Mouse (Mus musculus): ENCODE results near the gene Crk. TPM values are rescaled to one million over a fixed set of nuclear protein-coding genes. Genes with fewer than 3 reads are reported as not detected.

The Crk gene
- polyA plus RNA-seq (2014; fragmentation: Illumina TruSeq; extraction: RNeasy Lipid Tissue Mini Kit (QIAGEN cat#74804); ENCODE audit: low read depth, low replicate concordance): 290 TPM

GRCm38 (mm10) chr11:75678747-75679438 lies at the start of gene Crk:
Gene Crk, plus strand, starts transcription at chr11:75679259.

GRCm38 (mm10) chr11:75630645-75631229 lies 48.3 kb upstream of the Crk start, which contains the start of gene Inpp5k:
Gene Inpp5k, plus strand, starts transcription at chr11:75630988.

GRCm38 (mm10) chr11:75650311-75650710 lies 28.7 kb upstream of the Crk start, which contains the start of gene Myo1c:
Gene Myo1c, plus strand, starts transcription at chr11:75650504.

GRCm38 (mm10) chr11:75732434-75733226 lies 53.6 kb downstream of the Crk start, which contains the start of gene Ywhae:
Gene Ywhae, plus strand, starts transcription at chr11:75732869.

Other genes with a start within 250 kb of the Crk start
- gene Serpinf2, start 239.7 kb upstream of the Crk start, polyA plus RNA-seq (2014; fragmentation: Illumina TruSeq; extraction: RNeasy Lipid Tissue Mini Kit (QIAGEN cat#74804); ENCODE audit: low read depth, low replicate concordance): not detected
- 0.06 TPM for gene Wdr81, start 224.5 kb upstream of the Crk start, polyA plus RNA-seq (2014; fragmentation: Illumina TruSeq; extraction: RNeasy Lipid Tissue Mini Kit (QIAGEN cat#74804); ENCODE audit: low read depth, low replicate concordance)
- 8.8 TPM for gene Tlcd2, start 217.5 kb upstream of the Crk start, polyA plus RNA-seq (2014; fragmentation: Illumina TruSeq; extraction: RNeasy Lipid Tissue Mini Kit (QIAGEN cat#74804); ENCODE audit: low read depth, low replicate concordance)
- gene Prpf8, start 192.4 kb upstream of the Crk start, polyA plus RNA-seq (2014; fragmentation: Illumina TruSeq; extraction: RNeasy Lipid Tissue Mini Kit (QIAGEN cat#74804); ENCODE audit: low read depth, low replicate concordance): 28.1 TPM
- gene Rilp, start 169.2 kb upstream of the Crk start, polyA plus RNA-seq (2014; fragmentation: Illumina TruSeq; extraction: RNeasy Lipid Tissue Mini Kit (QIAGEN cat#74804); ENCODE audit: low read depth, low replicate concordance): 0.47 TPM
- not detected for gene Scarf1, start 165.7 kb upstream of the Crk start, polyA plus RNA-seq (2014; fragmentation: Illumina TruSeq; extraction: RNeasy Lipid Tissue Mini Kit (QIAGEN cat#74804); ENCODE audit: low read depth, low replicate concordance)
- 2.4 TPM for gene Slc43a2, start 147.6 kb upstream of the Crk start, polyA plus RNA-seq (2014; fragmentation: Illumina TruSeq; extraction: RNeasy Lipid Tissue Mini Kit (QIAGEN cat#74804); ENCODE audit: low read depth, low replicate concordance)
- 235 TPM for gene Pitpna, start 91.2 kb upstream of the Crk start, polyA plus RNA-seq (2014; fragmentation: Illumina TruSeq; extraction: RNeasy Lipid Tissue Mini Kit (QIAGEN cat#74804); ENCODE audit: low read depth, low replicate concordance)
- gene Inpp5k, start 48.3 kb upstream of the Crk start, polyA plus RNA-seq (2014; fragmentation: Illumina TruSeq; extraction: RNeasy Lipid Tissue Mini Kit (QIAGEN cat#74804); ENCODE audit: low read depth, low replicate concordance): 59.1 TPM
- 8.8 TPM for gene Myo1c, start 28.8 kb upstream of the Crk start, polyA plus RNA-seq (2014; fragmentation: Illumina TruSeq; extraction: RNeasy Lipid Tissue Mini Kit (QIAGEN cat#74804); ENCODE audit: low read depth, low replicate concordance)
- gene Ywhae, start 53.6 kb downstream of the Crk start, polyA plus RNA-seq (2014; fragmentation: Illumina TruSeq; extraction: RNeasy Lipid Tissue Mini Kit (QIAGEN cat#74804); ENCODE audit: low read depth, low replicate concordance): 1,318 TPM
- 0.60 TPM for gene Doc2b, start 116.8 kb downstream of the Crk start, polyA plus RNA-seq (2014; fragmentation: Illumina TruSeq; extraction: RNeasy Lipid Tissue Mini Kit (QIAGEN cat#74804); ENCODE audit: low read depth, low replicate concordance)